Mouse (Mus musculus) 3T3-L1 (cell line): ENCODE data around the gene Tns1.

ENCODE experiments used
- DNase-seq: peaks from one replicate; pipeline ENCODE4 v3.0.0-alpha.2; 2015; ENCODE audit warnings: low read depth, low spot score

Gene Tns1

GRCm38 (mm10) chr1:74091138-74091537, 33.1 kb downstream of the Tns1 start:
- DNase-seq, result peak; percentile 60

GRCm38 (mm10) chr1:74090329-74090728, 33.9 kb downstream of the Tns1 start:
- no peak for DNase-seq

- DNase-seq, result no peak
These were observed 35.7 kb downstream of the Tns1 start for GRCm38 (mm10) chr1:74088569-74088968.

GRCm38 (mm10) chr1:74085566-74085965, 38.7 kb downstream of the Tns1 start:
- no peak for DNase-seq

GRCm38 (mm10) chr1:74084752-74085151, 39.5 kb downstream of the Tns1 start:
- DNase-seq, result peak; percentile 78

- DNase-seq, result peak; percentile 62
These were observed 40.1 kb downstream of the Tns1 start for GRCm38 (mm10) chr1:74084065-74084705.

- peak; percentile 88 for DNase-seq
These were observed 41.3 kb downstream of the Tns1 start for GRCm38 (mm10) chr1:74082841-74083463.

GRCm38 (mm10) chr1:74081573-74081989, 42.7 kb downstream of the Tns1 start:
- no peak for DNase-seq

GRCm38 (mm10) chr1:74077353-74077752, 46.9 kb downstream of the Tns1 start:
- DNase-seq, result peak; percentile 92

- no peak for DNase-seq
These were observed 48.0 kb downstream of the Tns1 start for GRCm38 (mm10) chr1:74076230-74076629.

- no peak for DNase-seq
These were observed 49.4 kb downstream of the Tns1 start for GRCm38 (mm10) chr1:74074693-74075485.

- no peak for DNase-seq
These were observed 50.5 kb downstream of the Tns1 start for GRCm38 (mm10) chr1:74073791-74074190.

- no peak for DNase-seq
These were observed 53.5 kb downstream of the Tns1 start for GRCm38 (mm10) chr1:74070745-74071144.

GRCm38 (mm10) chr1:74070001-74070551, 54.2 kb downstream of the Tns1 start:
- DNase-seq, result peak; percentile 64

GRCm38 (mm10) chr1:74069085-74069835, 55.0 kb downstream of the Tns1 start:
- DNase-seq, result peak; percentile 61

- DNase-seq, result no peak
These were observed 55.7 kb downstream of the Tns1 start for GRCm38 (mm10) chr1:74068366-74069084.

- DNase-seq, result no peak
These were observed 56.4 kb downstream of the Tns1 start for GRCm38 (mm10) chr1:74067866-74068265.

- DNase-seq, result peak; percentile 63
These were observed 57.7 kb downstream of the Tns1 start for GRCm38 (mm10) chr1:74066576-74066975.

GRCm38 (mm10) chr1:74066061-74066460, 58.2 kb downstream of the Tns1 start:
- peak; percentile 88 for DNase-seq

GRCm38 (mm10) chr1:74060046-74060445, 64.2 kb downstream of the Tns1 start:
- no peak for DNase-seq

GRCm38 (mm10) chr1:74059552-74059951, 64.7 kb downstream of the Tns1 start:
- DNase-seq, result no peak
